Mouse (Mus musculus) liver, embryonic 12.5 days (tissue): Measurements from ENCODE around the gene Pbx2. TPM values are rescaled to one million over a fixed set of nuclear protein-coding genes. Genes with fewer than 3 reads are reported as not detected.
A peak's percentile ranks its signal among the peaks of the same experiment; 100 is the strongest.

Experiments
- ATAC-seq: fragments of 200-750 bp; cut with Nextera tagmentation; 2 replicates; pipeline ENCODE4 v1.8.0; 2017; ENCODE audit warnings: moderate number of reproducible peaks, mild to moderate bottlenecking, moderate library complexity
- H3K27ac ChIP-seq: fragments of 300-500 bp; sonication (generic); 2 replicates; pipeline ENCODE4 v1.5.1; 2016; ENCODE audit warnings: mild to moderate bottlenecking
- H3K27me3 ChIP-seq: fragments of 300-500 bp; sonication (generic); replicated peaks from 2 replicates; pipeline ENCODE4 v1.6.1; 2016; ENCODE audit warnings: mild to moderate bottlenecking, moderate library complexity
- H3K36me3 ChIP-seq: fragments of 300-500 bp; sonication (generic); 2 replicates; pipeline ENCODE4 v1.6.1; 2016; ENCODE audit warnings: mild to moderate bottlenecking, moderate library complexity
- H3K4me1 ChIP-seq: fragments of 300-500 bp; sonication (generic); 2 replicates; pipeline ENCODE4 v1.6.1; 2016
- H3K4me2 ChIP-seq: fragments of 300-500 bp; sonication (generic); 2 replicates; pipeline ENCODE4 v1.6.1; 2016; ENCODE audit warnings: mild to moderate bottlenecking, moderate library complexity
- H3K4me3 ChIP-seq: fragments of 300-500 bp; sonication (generic); 2 replicates; pipeline ENCODE4 v1.5.1; 2016; ENCODE audit warnings: mild to moderate bottlenecking, moderate library complexity
- H3K9ac ChIP-seq: fragments of 300-500 bp; sonication (generic); 2 replicates; pipeline ENCODE4 v1.6.1; 2016; ENCODE audit warnings: mild to moderate bottlenecking, moderate library complexity
- H3K9me3 ChIP-seq: fragments of 300-500 bp; sonication (generic); replicated peaks from 2 replicates; pipeline ENCODE4 v1.6.1; 2016; ENCODE audit warnings: mild to moderate bottlenecking, moderate library complexity
- WGBS: fragments of 180-500 bp; shearing (Covaris S2); methylation state at CpG from one replicate; pipeline ENCODE4 v1.1.7; 2016; ENCODE audit not compliant: insufficient replicate concordance; 5-methylcytosine and 5-hydroxymethylcytosine counted together
- polyA plus RNA-seq: library from polyadenylated mRNA; unstranded; fragments of >200 nt; fragmentation: Nextera tagmentation; extraction: Ambion mirVana; gene quantifications from 2 replicates; pipeline ENCODE4 v1.2.1, GENCODE M21; 2016

Gene Pbx2
- polyA plus RNA-seq, 1 experiment from 2014 or later, result 6.9 TPM

DNA sequence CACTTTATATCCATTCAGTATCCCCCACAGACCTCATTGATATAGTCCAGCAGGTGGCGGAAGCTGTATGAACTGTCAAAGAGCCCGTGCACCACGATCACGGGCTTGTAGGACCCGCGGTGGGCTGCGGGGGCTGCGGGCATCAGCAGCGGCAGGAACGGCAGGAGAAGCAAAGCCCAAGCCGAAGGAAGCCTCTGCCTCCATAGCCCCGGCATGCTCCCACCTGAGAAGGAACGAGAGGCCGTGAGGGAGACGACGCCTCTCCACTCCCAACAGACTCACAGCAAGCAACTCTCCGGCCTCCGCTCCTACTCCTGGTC, 35.7 kb downstream of the Pbx2 start:
- Histone ChIP-seq H3K9ac (peak overlapping the region; percentile 76), H3K4me3 (peak overlapping the region; percentile 73), H3K4me1 (peaks cover 64% of the 10 kb centered on the region), H3K4me2 (peak overlapping the region; percentile 93), H3K9me3 (no peaks in the 10 kb centered on the region), H3K27ac (peak overlapping the region; percentile 78), H3K36me3 (peaks cover 28% of the 10 kb centered on the region), H3K27me3 (peaks cover 46% of the 10 kb centered on the region)
- 1% methylated on average over 18 of the region's 18 CpGs for WGBS
- peak; percentile 25; the same call in 1 of the 2 replicates for ATAC-seq

- H3K4me3 ChIP-seq, result peak overlapping the region; percentile 73
- ATAC-seq, result peak; percentile 70
- peak overlapping the region; percentile 93 for H3K4me2 ChIP-seq
- H3K27ac ChIP-seq, result peak overlapping the region; percentile 78
- peaks cover 23% of the 10 kb centered on the region for H3K36me3 ChIP-seq
- peak overlapping the region; percentile 76 for H3K9ac ChIP-seq
- H3K9me3 ChIP-seq, result no peaks in the 10 kb centered on the region
- peaks cover 65% of the 10 kb centered on the region for H3K4me1 ChIP-seq
- WGBS, result 1% methylated on average over 44 of the region's 45 CpGs
- H3K27me3 ChIP-seq, result peaks cover 52% of the 10 kb centered on the region
These were observed 36.3 kb downstream of the Pbx2 start for GRCm38 (mm10) chr17:34627093-34627942.

- H3K4me2 ChIP-seq, result peak within 1 kb of the TSS; percentile 93
- H3K9ac ChIP-seq, result peak within 1 kb of the TSS; percentile 76
- ATAC-seq, result 0 out of 2 replicates have a peak, but pooled peaks have one; percentile 6
- H3K9me3 ChIP-seq, result no peaks in the 10 kb centered on the region
- peak within 1 kb of the TSS; percentile 78 for H3K27ac ChIP-seq
- H3K4me1 ChIP-seq, result peaks cover 61% of the 10 kb centered on the region
- peaks cover 60% of the 10 kb centered on the region for H3K27me3 ChIP-seq
- H3K36me3 ChIP-seq, result peaks cover 16% of the 10 kb centered on the region; the same call in 1 of the 2 replicates
- whole genome bisulfite sequencing, result 11% methylated on average over 29 of the region's 29 CpGs
- peak within 1 kb of the TSS; percentile 73 for H3K4me3 ChIP-seq
These were observed 37.0 kb downstream of the Pbx2 start, which contains the start of gene Ppt2 for GRCm38 (mm10) chr17:34627943-34628643. Gene Ppt2 (minus strand): TSS chr17:34628510.

- Histone ChIP-seq H3K4me2 (peak overlapping the region; percentile 93), H3K4me1 (peaks cover 61% of the 10 kb centered on the region), H3K9ac (no peak overlapping the region), H3K27me3 (peaks cover 65% of the 10 kb centered on the region), H3K4me3 (no peak overlapping the region), H3K9me3 (no peaks in the 10 kb centered on the region), H3K36me3 (peaks cover 16% of the 10 kb centered on the region; the same call in 1 of the 2 replicates), H3K27ac (no peak overlapping the region)
- 42% methylated on average over 5 of the region's 5 CpGs for WGBS
- ATAC-seq, result no peak
These were observed 37.5 kb downstream of the Pbx2 start for GRCm38 (mm10) chr17:34628644-34628967.

- ATAC-seq, result no peak
- Histone ChIP-seq H3K9ac (no peak within 1 kb of the TSS), H3K4me1 (peaks cover 61% of the 10 kb centered on the region), H3K4me3 (no peak within 1 kb of the TSS), H3K9me3 (no peaks in the 10 kb centered on the region), H3K4me2 (peak within 1 kb of the TSS; percentile 93), H3K36me3 (peaks cover 11% of the 10 kb centered on the region; the same call in 1 of the 2 replicates), H3K27me3 (peaks cover 71% of the 10 kb centered on the region), H3K27ac (no peak within 1 kb of the TSS)
- 12% methylated on average over 16 of the region's 16 CpGs for WGBS
These were observed 38.2 kb downstream of the Pbx2 start, which contains the start of gene Prrt1 for GRCm38 (mm10) chr17:34629221-34629751. Gene Prrt1 (plus strand): TSS chr17:34629533.

GRCm38 (mm10) chr17:34629796-34630603, 38.9 kb downstream of the Pbx2 start:
- no peak overlapping the region for H3K27ac ChIP-seq
- peaks cover 10% of the 10 kb centered on the region; the same call in 1 of the 2 replicates for H3K36me3 ChIP-seq
- peak overlapping the region; percentile 56; the same call in 1 of the 2 replicates for H3K4me2 ChIP-seq
- H3K27me3 ChIP-seq, result peaks cover 71% of the 10 kb centered on the region
- no peaks in the 10 kb centered on the region for H3K9me3 ChIP-seq
- no peak for ATAC-seq
- WGBS, result 13% methylated on average over 12 of the region's 12 CpGs
- no peak overlapping the region for H3K4me3 ChIP-seq
- H3K4me1 ChIP-seq, result peaks cover 61% of the 10 kb centered on the region
- H3K9ac ChIP-seq, result no peak overlapping the region

GRCm38 (mm10) chr17:34630761-34631301, 39.8 kb downstream of the Pbx2 start:
- Histone ChIP-seq H3K36me3 (peaks cover 2% of the 10 kb centered on the region; the same call in 1 of the 2 replicates), H3K4me2 (peak overlapping the region; percentile 56), H3K27ac (no peak overlapping the region), H3K4me1 (peaks cover 57% of the 10 kb centered on the region), H3K9me3 (no peaks in the 10 kb centered on the region), H3K4me3 (peak overlapping the region; percentile 39), H3K9ac (no peak overlapping the region), H3K27me3 (peaks cover 75% of the 10 kb centered on the region)
- ATAC-seq, result no peak
- 3% methylated on average over 48 of the region's 48 CpGs for WGBS

DNA sequence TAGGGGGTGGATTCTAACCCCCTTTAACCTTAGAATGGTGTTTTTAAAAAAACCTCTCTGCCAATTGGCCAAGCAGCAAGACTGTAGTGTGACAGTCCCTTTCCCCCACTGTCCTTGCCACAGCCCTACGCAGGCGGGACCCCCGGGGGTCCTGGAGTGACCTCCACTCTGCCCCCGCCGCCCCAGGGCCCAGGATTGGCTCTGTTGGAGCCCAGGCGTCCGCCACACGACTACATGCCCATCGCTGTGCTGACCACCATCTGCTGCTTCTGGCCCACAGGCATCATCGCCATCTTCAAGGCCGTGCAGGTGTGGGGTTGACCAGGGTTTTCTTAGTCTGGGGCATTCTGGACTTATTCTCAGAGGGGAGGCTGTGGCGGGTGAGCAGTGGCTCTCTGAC, 40.6 kb downstream of the Pbx2 start:
- no peak for ATAC-seq
- no peaks in the 10 kb centered on the region for H3K9me3 ChIP-seq
- no peak overlapping the region for H3K9ac ChIP-seq
- no peaks in the 10 kb centered on the region for H3K36me3 ChIP-seq
- 13% methylated on average over 12 of the region's 12 CpGs for WGBS
- H3K27ac ChIP-seq, result no peak overlapping the region
- peak overlapping the region; percentile 32 for H3K4me3 ChIP-seq
- H3K27me3 ChIP-seq, result peaks cover 83% of the 10 kb centered on the region
- H3K4me2 ChIP-seq, result peak overlapping the region; percentile 67
- peaks cover 49% of the 10 kb centered on the region for H3K4me1 ChIP-seq

- Histone ChIP-seq H3K9ac (no peak overlapping the region), H3K4me3 (peak overlapping the region; percentile 32), H3K27me3 (peaks cover 82% of the 10 kb centered on the region), H3K9me3 (no peaks in the 10 kb centered on the region), H3K27ac (no peak overlapping the region), H3K4me2 (peak overlapping the region; percentile 67), H3K4me1 (peaks cover 46% of the 10 kb centered on the region), H3K36me3 (no peaks in the 10 kb centered on the region)
- peak; percentile 43 for ATAC-seq
- under 1% methylated on average over 26 of the region's 26 CpGs for WGBS
These were observed 41.2 kb downstream of the Pbx2 start for GRCm38 (mm10) chr17:34632261-34632691.

DNA sequence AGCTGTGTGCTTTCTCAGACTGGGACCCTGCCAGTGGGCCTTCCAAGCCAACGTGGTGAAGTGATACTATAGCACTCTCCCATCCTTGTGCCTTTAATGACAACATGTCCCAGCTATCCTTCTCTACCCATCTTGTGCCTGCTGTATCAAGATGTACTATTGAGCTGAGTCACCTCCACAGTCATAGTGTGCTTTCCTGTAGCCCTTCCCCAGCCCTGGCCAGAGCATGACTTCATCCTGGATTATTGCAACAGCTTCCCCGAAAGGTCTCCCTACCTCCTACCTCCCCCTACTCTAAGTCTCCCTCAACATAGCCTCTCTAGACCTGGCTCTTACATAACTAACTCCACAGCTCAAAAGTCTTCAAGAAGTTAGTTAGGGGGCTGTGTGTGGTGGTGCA, 44.6 kb downstream of the Pbx2 start:
- Histone ChIP-seq H3K9ac (no peak overlapping the region), H3K4me2 (no peak overlapping the region), H3K4me3 (no peak overlapping the region), H3K9me3 (no peaks in the 10 kb centered on the region), H3K27me3 (peaks cover 54% of the 10 kb centered on the region), H3K4me1 (peaks cover 20% of the 10 kb centered on the region), H3K27ac (no peak overlapping the region), H3K36me3 (no peaks in the 10 kb centered on the region)
- no peak for ATAC-seq
- 43% methylated on average over 2 of the region's 2 CpGs for WGBS

DNA sequence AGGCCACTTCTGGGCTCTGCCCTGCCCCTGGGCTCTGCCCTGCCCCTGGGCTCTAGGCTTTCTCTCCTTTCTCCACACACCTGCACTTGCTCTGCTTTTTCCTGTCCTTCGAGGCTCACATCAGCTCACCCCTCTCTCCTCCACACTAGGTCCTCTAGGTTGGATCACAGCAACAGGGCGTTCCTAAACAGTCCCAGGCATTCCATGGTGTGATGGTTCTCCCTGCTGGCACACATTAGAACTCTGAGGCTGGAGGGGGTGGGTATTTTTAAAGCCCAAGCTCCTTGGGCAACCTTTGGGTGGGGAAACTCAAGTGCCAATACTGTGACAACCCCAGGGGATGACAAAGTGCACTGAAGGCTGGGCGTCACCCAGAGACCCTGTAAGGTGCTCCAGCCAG, 46.4 kb downstream of the Pbx2 start:
- Histone ChIP-seq H3K27me3 (peaks cover 47% of the 10 kb centered on the region), H3K4me2 (no peak overlapping the region), H3K4me1 (peaks cover 2% of the 10 kb centered on the region; the same call in 1 of the 2 replicates), H3K27ac (no peak overlapping the region), H3K36me3 (no peaks in the 10 kb centered on the region), H3K9me3 (no peaks in the 10 kb centered on the region), H3K4me3 (no peak overlapping the region), H3K9ac (no peak overlapping the region)
- WGBS, result 39% methylated on average over 3 of the region's 3 CpGs
- no peak for ATAC-seq
